ENCODE assay signal across 19 mouse cellular contexts in genomic region chr17:46034110-46034509, GRCm38 (mm10). TPM values are rescaled to one million over a fixed set of nuclear protein-coding genes. Genes with fewer than 3 reads are reported as not detected.
DNase-seq lines count a peak whose midpoint lies in the region; ATAC-seq and TF ChIP-seq lines count a peak whose summit lies in the region.
"Had no signal": no experiment of that assay in that cellular context is flagged by ENCODE, and none has a peak within 500 bp of the region (broad histone marks: within the 10 kb centered on the region; RNA-seq: fewer than 3 reads in every experiment).

No protein-coding gene starts in this region.

- H3K9me3 ChIP-seq in heart, embryonic 12.5 days (replicated peaks) = no peaks in the 10 kb centered on the region
- H3K9me3 ChIP-seq in liver, embryonic 11.5 days (ENCODE audit: control insufficient read depth, low read length) = no peaks in the 10 kb centered on the region
- H3K9me3 ChIP-seq in limb, embryonic 13.5 days = no peaks in the 10 kb centered on the region
- H3K9me3 ChIP-seq: G1E; hindbrain, embryonic 15.5 days; neural tube, embryonic 13.5 days had no signal

- DNase-seq in heart, adult 2 months = no peak
- DNase-seq in liver, embryonic 11.5 days (ENCODE audit: low spot score) = no peak
- no peak for DNase-seq in liver
- DNase-seq in thymus, postnatal 25 days = peak; percentile 54
- no peak for DNase-seq in gastrocnemius, adult 8-10 months (ENCODE audit: low spot score in 2 of 2)
- no peak for DNase-seq in right cerebral cortex, postnatal 10 days (ENCODE audit: low spot score in 2 of 2)
- DNase-seq: adrenal gland, adult 8-10 months; B cell, adult 2 months; cerebellum, postnatal 36 days; heart, adult 18-20 months; kidney, adult 8-10 months; lung, adult 2 months; right cerebral cortex, postnatal 4 days had no signal

- TF ChIP-seq POLR2A in heart, adult 2 months (IDR thresholded peaks at IDR 0.05; ENCODE audit: insufficient read depth, low read depth, low read length) = no peak

- ATAC-seq in heart, embryonic 12.5 days (ENCODE audit: insufficient number of reproducible peaks, low FRiP score) = no peak
- no peak for ATAC-seq in liver, embryonic 11.5 days (replicated peaks; ENCODE audit: low FRiP score)
- no peak for ATAC-seq in limb, embryonic 13.5 days (ENCODE audit: low FRiP score, low read depth)

- no peak overlapping the region for H3K27ac ChIP-seq in heart, embryonic 12.5 days (ENCODE audit: poor library complexity, severe bottlenecking)
- H3K27ac ChIP-seq in heart, adult 2 months = no peak overlapping the region
- no peak overlapping the region for H3K27ac ChIP-seq in liver, embryonic 11.5 days (ENCODE audit: low read depth, low read length)
- H3K27ac ChIP-seq in limb, embryonic 13.5 days = no peak overlapping the region
- H3K27ac ChIP-seq: hindbrain, embryonic 15.5 days; macrophage; neural tube, embryonic 13.5 days had no signal

- H3K9ac ChIP-seq in heart, embryonic 12.5 days = no peak overlapping the region
- no peak overlapping the region for H3K9ac ChIP-seq in heart, adult 2 months (ENCODE audit: low read depth, low read length)
- peak overlapping the region; percentile 34; the same call in 1 of the 2 replicates for H3K9ac ChIP-seq in liver, embryonic 11.5 days (ENCODE audit: low read depth, low read length)
- peak overlapping the region; percentile 46; the same call in 1 of the 2 replicates for H3K9ac ChIP-seq in limb, embryonic 13.5 days
- H3K9ac ChIP-seq: hindbrain, embryonic 15.5 days had no signal

- 33% methylated on average over 6 of the region's 6 CpGs for whole genome bisulfite sequencing in heart, embryonic 12.5 days
- WGBS in heart, adult 2 months = 79% methylated on average over 6 of the region's 6 CpGs
- 43% methylated on average over 6 of the region's 6 CpGs for WGBS in liver, embryonic 11.5 days
- WGBS in limb, embryonic 13.5 days = 43% methylated on average over 6 of the region's 6 CpGs

- TF ChIP-seq CTCF in heart, adult 2 months (IDR thresholded peaks at IDR 0.05) = no peak

- intact Hi-C loops in heart, adult 2 months (cut with DNase I) = loop anchor here (5.0 kb wide), 2 partner anchors 77 to 352 kb away; no protein-coding TSS in a partner anchor

- H3K36me3 ChIP-seq in heart, embryonic 12.5 days = no peaks in the 10 kb centered on the region
- no peaks in the 10 kb centered on the region for H3K36me3 ChIP-seq in heart, adult 2 months (ENCODE audit: control insufficient read depth, insufficient read depth, low read length)
- H3K36me3 ChIP-seq in liver, embryonic 11.5 days (ENCODE audit: control insufficient read depth, insufficient read depth, low read length) = no peaks in the 10 kb centered on the region
- H3K36me3 ChIP-seq in limb, embryonic 13.5 days = no peaks in the 10 kb centered on the region
- H3K36me3 ChIP-seq: hindbrain, embryonic 15.5 days; neural tube, embryonic 13.5 days had no signal

- H3K27me3 ChIP-seq in heart, embryonic 12.5 days (replicated peaks) = no peaks in the 10 kb centered on the region
- no peaks in the 10 kb centered on the region for H3K27me3 ChIP-seq in heart, adult 2 months (ENCODE audit: control insufficient read depth, insufficient read depth, low read length)
- no peaks in the 10 kb centered on the region for H3K27me3 ChIP-seq in liver, embryonic 11.5 days (replicated peaks; ENCODE audit: control insufficient read depth, insufficient read depth, low read length)
- no peaks in the 10 kb centered on the region for H3K27me3 ChIP-seq in limb, embryonic 13.5 days
- H3K27me3 ChIP-seq: hindbrain, embryonic 15.5 days had no signal

- peaks cover 32% of the 10 kb centered on the region for H3K4me1 ChIP-seq in heart, embryonic 12.5 days (replicated peaks)
- 0 out of 2 replicates have a peak, but pooled peaks cover 2% of the 10 kb centered on the region for H3K4me1 ChIP-seq in heart, adult 2 months (ENCODE audit: control insufficient read depth, insufficient read depth, low read length)
- peaks cover 27% of the 10 kb centered on the region for H3K4me1 ChIP-seq in liver, embryonic 11.5 days (replicated peaks; ENCODE audit: control insufficient read depth, insufficient read depth, low read length)
- peaks cover 26% of the 10 kb centered on the region for H3K4me1 ChIP-seq in limb, embryonic 13.5 days

- no peak for TF ChIP-seq EP300 in heart, adult 2 months (IDR thresholded peaks at IDR 0.05; ENCODE audit: insufficient read depth, low read depth, low read length)

- H3K4me3 ChIP-seq in heart, embryonic 12.5 days = no peak overlapping the region
- H3K4me3 ChIP-seq in heart, adult 2 months = no peak overlapping the region
- H3K4me3 ChIP-seq in liver, embryonic 11.5 days (ENCODE audit: low read depth, low read length) = no peak overlapping the region
- no peak overlapping the region for H3K4me3 ChIP-seq in limb, embryonic 13.5 days
- H3K4me3 ChIP-seq: hindbrain, embryonic 15.5 days; neural tube, embryonic 13.5 days had no signal

- H3K79me2 ChIP-seq in heart, adult 2 months (replicated peaks; ENCODE audit: control insufficient read depth, insufficient read depth, low read length) = no peaks in the 10 kb centered on the region

- H3K4me2 ChIP-seq in heart, embryonic 12.5 days = peak overlapping the region; percentile 81; the same call in 1 of the 2 replicates
- no peak overlapping the region for H3K4me2 ChIP-seq in liver, embryonic 11.5 days
- peak overlapping the region; percentile 92; the same call in 1 of the 2 replicates for H3K4me2 ChIP-seq in limb, embryonic 13.5 days (replicated peaks)
- H3K4me2 ChIP-seq: neural tube, embryonic 13.5 days had no signal

RNA-seq across cellular contexts. Expression of gene Vegfa, which starts 1.9 kb away (rescaled TPM):
- 6.5 and 6.9 TPM in 2 replicates for polyA plus RNA-seq in heart, embryonic 12.5 days (2016; fragmentation: Nextera tagmentation; extraction: Ambion mirVana)
- 100 to 1,000 TPM; 207 to 328 TPM for total RNA-seq in heart, adult 2 months (2021)
- polyA plus RNA-seq in heart, adult 2 months (2012; rRNA removed) = 384 and 618 TPM in 2 replicates
- 3.4 and 4.6 TPM in 2 replicates for polyA plus RNA-seq in liver, embryonic 11.5 days (2014; fragmentation: Nextera tagmentation; extraction: Ambion mirVana)
- 4.3 and 4.6 TPM in 2 replicates for polyA plus RNA-seq in limb, embryonic 13.5 days (2015; fragmentation: Nextera tagmentation; extraction: Ambion mirVana)
- total RNA-seq in gastrocnemius, adult 8-10 months (2022) = 100 to 1,000 TPM in 3 of 4 experiments, 10 to 100 TPM in 1; 88.9 to 165 (median 110) TPM

Comparison
In these comparisons a context has a peak if more than half of its experiments do, and no peak if none do; other contexts are left out.
1. RNA of gene Vegfa, which starts 1.9 kb away (polyA plus RNA-seq): 384 to 618 TPM in heart, adult 2 months; 6.5 to 6.9 TPM in heart, embryonic 12.5 days, 3.4 to 4.6 TPM in liver, embryonic 11.5 days and 4.3 to 4.6 TPM in limb, embryonic 13.5 days; every median in the first group is over 10 times any median in the second.
2. H3K9ac ChIP-seq: peak in liver, embryonic 11.5 days (single experiment) and limb, embryonic 13.5 days (single experiment); none in heart, embryonic 12.5 days (single experiment) and heart, adult 2 months (single experiment).